Mouse (Mus musculus): ENCODE results near the gene Nfix. TPM values are rescaled to one million over a fixed set of nuclear protein-coding genes. Genes with fewer than 3 reads are reported as not detected.

Nfix gene
- total RNA-seq, 2 experiments from 2014 or later, result 256 to 266 TPM

GRCm38 (mm10) chr8:84743054-84743415 lies 57.1 kb downstream of the Nfix start:
- intact Hi-C loops (cut with DNase I), result no loop called here
- peak; percentile 54 to 62 for DNase-seq

- DNase-seq, result peak; percentile 81 to 84
- intact Hi-C loops (cut with DNase I), result no loop called here
Measured at GRCm38 (mm10) chr8:84742171-84743053, 57.7 kb downstream of the Nfix start.

GRCm38 (mm10) chr8:84740895-84741843 lies 59.0 kb downstream of the Nfix start:
- no peak for DNase-seq
- intact Hi-C loops (cut with DNase I), result loop anchor here (2.0 kb wide), 1 partner anchor 58 kb away; no protein-coding TSS in a partner anchor

DNA sequence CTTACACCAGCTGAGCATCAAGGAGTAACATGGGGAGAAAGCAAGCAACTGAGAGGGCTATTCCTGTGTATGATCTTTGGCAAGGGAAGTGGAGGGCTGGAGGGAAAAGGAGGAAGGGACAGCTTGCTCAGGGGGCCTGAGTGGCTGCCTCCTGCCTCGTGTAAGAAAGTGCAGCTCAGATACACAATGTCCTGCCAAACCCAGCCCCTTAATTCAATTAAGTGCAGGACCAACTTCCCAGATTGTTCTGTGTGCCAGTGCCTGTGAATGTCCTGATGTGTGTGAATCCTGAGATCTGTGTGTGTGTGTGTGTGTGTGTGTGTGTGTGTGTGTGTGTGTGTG lies 60.8 kb downstream of the Nfix start:
- intact Hi-C loops (cut with DNase I), result no loop called here
- no peak for DNase-seq

- intact Hi-C loops (cut with DNase I), result no loop called here
- DNase-seq, result no peak
Measured at GRCm38 (mm10) chr8:84738715-84739400, 61.3 kb downstream of the Nfix start.

DNA sequence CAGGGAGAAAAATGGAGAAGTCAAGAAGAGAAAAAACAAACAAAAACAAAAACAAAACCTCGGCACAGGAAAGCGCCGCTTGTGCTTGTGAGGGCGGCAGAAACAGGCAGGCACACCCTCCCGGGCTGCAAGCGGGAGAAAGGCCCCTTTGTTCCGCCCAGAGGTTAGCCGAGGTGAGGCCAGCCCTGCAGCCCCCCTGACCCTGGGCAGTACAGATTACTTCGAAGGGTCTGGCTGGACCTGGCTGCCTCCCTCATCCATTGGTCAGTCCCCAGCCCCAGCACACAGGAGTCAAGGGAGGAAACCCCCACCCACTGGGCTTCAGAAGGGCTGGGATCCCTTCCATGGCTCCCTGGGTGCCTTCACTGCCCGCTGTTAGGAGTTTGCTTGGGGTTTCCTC lies 61.9 kb downstream of the Nfix start:
- DNase-seq, result no peak
- intact Hi-C loops (cut with DNase I), result no loop called here

DNA sequence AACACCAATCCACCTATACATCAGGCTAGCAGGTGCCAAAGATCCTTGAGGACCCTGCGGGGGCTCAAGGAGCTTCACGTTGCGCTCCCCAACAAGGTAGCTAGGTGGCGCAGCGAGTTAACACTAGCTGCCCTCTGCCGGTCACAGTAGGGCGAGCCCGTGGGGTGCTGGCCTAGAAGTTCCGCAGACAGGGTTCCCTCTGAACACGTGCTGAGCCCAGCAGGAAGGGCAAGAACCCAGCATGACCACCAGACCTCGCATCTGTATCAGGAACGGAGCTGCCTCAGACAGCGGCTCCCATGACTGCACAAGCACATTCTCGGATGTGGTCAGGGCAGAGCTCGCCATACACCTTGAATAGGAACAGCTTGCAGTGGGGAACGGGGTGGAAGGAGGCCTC lies 62.5 kb downstream of the Nfix start:
- DNase-seq, result peak; percentile 86 to 90
- intact Hi-C loops (cut with DNase I), result loop anchor here (1.0 kb wide), 2 partner anchors 28 to 74 kb away; no protein-coding TSS in a partner anchor

DNA sequence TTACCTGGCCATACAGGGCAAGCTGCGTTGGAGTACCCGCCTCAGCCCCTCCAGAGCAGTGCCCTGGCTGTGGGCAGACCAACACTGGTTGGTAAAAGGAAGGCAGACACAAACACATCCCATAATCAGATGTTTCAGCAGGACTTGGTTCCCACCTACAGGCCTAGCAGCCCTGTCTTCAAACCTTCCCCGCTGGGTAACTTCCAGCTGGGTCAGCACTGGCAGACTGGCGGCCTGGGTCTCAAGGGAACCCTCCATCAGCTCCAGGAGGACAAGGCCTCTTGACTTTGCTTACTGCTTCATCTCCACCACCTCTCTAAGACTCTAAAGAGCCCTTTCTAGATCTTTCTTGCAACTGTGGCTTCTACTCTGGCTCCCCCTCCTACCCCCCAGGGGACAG lies 63.6 kb downstream of the Nfix start:
- DNase-seq, result no peak
- intact Hi-C loops (cut with DNase I), result no loop called here

GRCm38 (mm10) chr8:84735597-84735996 lies 64.5 kb downstream of the Nfix start:
- intact Hi-C loops (cut with DNase I), result no loop called here
- DNase-seq, result peak; percentile 57 to 70

- intact Hi-C loops (cut with DNase I), result no loop called here
Measured at GRCm38 (mm10) chr8:84734680-84735079, 65.5 kb downstream of the Nfix start.

GRCm38 (mm10) chr8:84733959-84734358 lies 66.2 kb downstream of the Nfix start:
- intact Hi-C loops (cut with DNase I), result no loop called here

More at GRCm38 (mm10) chr8:84734680-84735079, 65.5 kb downstream of the Nfix start:
- no peak for DNase-seq

DNA sequence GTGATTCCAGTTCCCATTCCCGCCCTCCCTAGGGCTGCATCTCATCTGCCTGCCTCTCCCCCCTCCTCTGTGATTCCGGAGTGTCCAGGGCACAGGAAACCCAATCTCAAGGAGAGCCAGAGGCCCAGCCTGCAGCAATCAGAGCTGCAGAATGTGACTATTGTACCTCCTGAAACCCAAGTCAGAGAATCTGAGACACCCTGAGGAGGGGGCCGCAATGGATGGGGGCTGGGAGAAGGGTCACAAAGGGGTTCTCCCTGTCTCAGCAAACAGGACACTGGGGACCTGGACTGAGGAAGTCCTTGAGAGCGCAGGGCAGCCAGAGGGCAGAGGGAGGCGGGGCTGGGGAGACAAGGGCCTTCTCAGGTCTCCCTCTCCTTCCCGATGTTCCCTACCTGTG lies 67.1 kb downstream of the Nfix start:
- intact Hi-C loops (cut with DNase I), result no loop called here

More at GRCm38 (mm10) chr8:84733959-84734358, 66.2 kb downstream of the Nfix start:
- no peak for DNase-seq

DNA sequence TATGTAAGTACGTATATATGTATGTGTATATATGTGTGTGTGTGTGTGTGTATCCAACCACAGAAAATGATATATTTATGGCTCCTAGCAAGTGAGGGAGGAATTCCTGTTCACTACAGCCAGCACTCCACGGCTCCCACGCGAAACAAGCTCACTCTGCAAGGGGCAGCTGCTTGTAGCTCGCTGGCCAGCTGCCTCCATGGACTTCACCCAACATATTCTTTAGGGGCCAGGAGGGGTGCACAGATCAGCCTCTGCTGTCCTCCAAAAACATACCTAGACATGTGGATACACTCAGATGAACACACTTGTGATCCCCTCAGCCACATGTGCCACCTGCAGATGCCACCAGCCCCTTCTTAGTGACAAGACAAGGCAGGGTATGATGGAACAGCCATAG lies 67.6 kb downstream of the Nfix start:
- DNase-seq, result no peak
- intact Hi-C loops (cut with DNase I), result no loop called here

More for the DNA sequence above, 67.1 kb downstream of the Nfix start:
- no peak for DNase-seq

GRCm38 (mm10) chr8:84731371-84732177 lies 68.6 kb downstream of the Nfix start:
- intact Hi-C loops (cut with DNase I), result no loop called here
- no peak for DNase-seq

- intact Hi-C loops (cut with DNase I), result no loop called here
- peak; percentile 76 to 77 for DNase-seq
Measured at GRCm38 (mm10) chr8:84730541-84731370, 69.4 kb downstream of the Nfix start.

- intact Hi-C loops (cut with DNase I), result no loop called here
- peak in 1 of 2 experiments; percentile 70 for DNase-seq
Measured at GRCm38 (mm10) chr8:84729921-84730362, 70.2 kb downstream of the Nfix start.

- intact Hi-C loops (cut with DNase I), result no loop called here
- no peak for DNase-seq
Measured at GRCm38 (mm10) chr8:84728474-84728873, 71.7 kb downstream of the Nfix start.

- DNase-seq, result peak; percentile 69 to 70
- intact Hi-C loops (cut with DNase I), result no loop called here
Measured at GRCm38 (mm10) chr8:84725941-84726259, 74.2 kb downstream of the Nfix start.
